Mouse (Mus musculus) E14TG2a.4 (cell line): ENCODE measurements at regions not wholly inside any gene's neighbourhood (a gene's known extent, or its start where the extent isn't known, plus 50 kb on each side); places are given as distances from the start of the nearest gene placed in this dataset.

Source experiments
- CTCF ChIP-seq: conservative IDR thresholded peaks from 2 replicates; pipeline ENCODE4 v1.5.1; 2014; ENCODE audit warnings: low read length
- NANOG ChIP-seq: IDR thresholded peaks from 2 replicates; pipeline ENCODE4 v1.6.1; 2014; ENCODE audit warnings: borderline replicate concordance, low read length, mixed read lengths
- POU5F1 ChIP-seq: IDR thresholded peaks from 2 replicates; pipeline ENCODE4 v1.6.1; 2014; ENCODE audit warnings: low read length, borderline replicate concordance

DNA sequence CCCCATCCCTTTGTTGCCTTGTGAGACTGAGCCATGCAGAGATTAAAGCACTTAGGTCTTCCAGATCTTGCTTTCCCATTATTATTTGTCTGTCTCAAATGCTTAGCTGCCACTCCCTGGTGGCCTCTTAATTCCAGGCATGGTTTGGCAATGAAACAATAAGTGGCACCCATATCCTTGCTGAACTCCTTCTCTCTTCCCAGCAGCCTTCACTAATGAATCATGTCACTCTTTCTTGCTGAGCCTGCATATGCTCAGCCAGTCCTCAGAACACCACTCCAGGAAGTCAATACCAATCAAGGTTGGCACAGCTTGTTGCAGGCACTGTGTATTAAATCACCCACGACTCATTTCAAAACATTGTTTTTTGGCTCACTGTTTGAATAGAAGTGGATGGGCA, 118.6 kb downstream of the Atxn7l3b start:
- no peak for TF ChIP-seq CTCF
- no peak for TF ChIP-seq POU5F1
- TF ChIP-seq NANOG, result no peak
